Mouse (Mus musculus): ENCODE measurements at regions not wholly inside any gene's neighbourhood (a gene's known extent, or its start where the extent isn't known, plus 50 kb on each side); places are given as distances from the start of the nearest gene placed in this dataset.
"Not testable (repeated sequence)": the region's sequence is repeated elsewhere in the genome, so short reads cannot be mapped to it uniquely, and the experiment has no call there.

GRCm38 (mm10) chr13:70073655-70074054, 271.5 kb downstream of the Med10 start:
- 48% methylated on average over 6 of the region's 6 CpGs for WGBS
- Histone ChIP-seq H3K9ac (ENCODE audit: low read depth, low read length) (no peak overlapping the region), H3K36me3 (ENCODE audit: insufficient read depth, low read length) (no peaks in the 10 kb centered on the region), H3K27ac (no peak overlapping the region), H3K4me3 (replicated peaks; ENCODE audit: low read depth, low read length) (no peak overlapping the region), H3K4me1 (replicated peaks; ENCODE audit: insufficient read depth, low read length) (no peaks in the 10 kb centered on the region), H3K4me2 (ENCODE audit: low read length) (no peak overlapping the region), H3K27me3 (ENCODE audit: insufficient read depth, low read length) (no peaks in the 10 kb centered on the region), H3K9me3 (replicated peaks; ENCODE audit: low read length) (no peaks in the 10 kb centered on the region)
- peak; percentile 30 for DNase-seq (ENCODE audit: low spot score)
- no peak for ATAC-seq (replicated peaks; ENCODE audit: low FRiP score, low read depth)
- no peak for TF ChIP-seq CTCF (IDR thresholded peaks at IDR 0.05; ENCODE audit: low read depth)

- Histone ChIP-seq H3K9me3 (replicated peaks; ENCODE audit: low read length) (no peaks in the 10 kb centered on the region), H3K9ac (ENCODE audit: low read depth, low read length) (no peak overlapping the region), H3K27me3 (ENCODE audit: insufficient read depth, low read length) (no peaks in the 10 kb centered on the region), H3K36me3 (ENCODE audit: insufficient read depth, low read length) (no peaks in the 10 kb centered on the region), H3K27ac (no peak overlapping the region), H3K4me2 (ENCODE audit: low read length) (no peak overlapping the region), H3K4me3 (replicated peaks; ENCODE audit: low read depth, low read length) (no peak overlapping the region), H3K4me1 (replicated peaks; ENCODE audit: insufficient read depth, low read length) (no peaks in the 10 kb centered on the region)
- ATAC-seq (replicated peaks; ENCODE audit: low FRiP score, low read depth) (no peak), DNase-seq (ENCODE audit: low spot score) (no peak)
- TF ChIP-seq CTCF (IDR thresholded peaks at IDR 0.05; ENCODE audit: low read depth), result no peak
- 80% methylated on average over 4 of the region's 4 CpGs for WGBS
Measured at GRCm38 (mm10) chr13:70075353-70075752, 273.2 kb downstream of the Med10 start.

- 86% methylated on average over 4 of the region's 4 CpGs for WGBS
- Histone ChIP-seq H3K9me3 (replicated peaks; ENCODE audit: low read length) (no peaks in the 10 kb centered on the region), H3K4me3 (replicated peaks; ENCODE audit: low read depth, low read length) (no peak overlapping the region), H3K4me1 (replicated peaks; ENCODE audit: insufficient read depth, low read length) (no peaks in the 10 kb centered on the region), H3K36me3 (ENCODE audit: insufficient read depth, low read length) (no peaks in the 10 kb centered on the region), H3K9ac (ENCODE audit: low read depth, low read length) (no peak overlapping the region), H3K27ac (no peak overlapping the region), H3K27me3 (ENCODE audit: insufficient read depth, low read length) (no peaks in the 10 kb centered on the region), H3K4me2 (ENCODE audit: low read length) (no peak overlapping the region)
- DNase-seq (ENCODE audit: low spot score) (no peak), ATAC-seq (replicated peaks; ENCODE audit: low FRiP score, low read depth) (no peak)
- no peak for TF ChIP-seq CTCF (IDR thresholded peaks at IDR 0.05; ENCODE audit: low read depth)
Measured at GRCm38 (mm10) chr13:70081108-70081507, 278.9 kb downstream of the Med10 start.

GRCm38 (mm10) chr13:70092886-70093285, 290.7 kb downstream of the Med10 start:
- TF ChIP-seq CTCF (IDR thresholded peaks at IDR 0.05; ENCODE audit: low read depth), result no peak
- H3K9ac ChIP-seq (ENCODE audit: low read depth, low read length), result no peak overlapping the region
- no peak overlapping the region for H3K4me3 ChIP-seq (replicated peaks; ENCODE audit: low read depth, low read length)
- ATAC-seq (replicated peaks; ENCODE audit: low FRiP score, low read depth) (no peak), DNase-seq (ENCODE audit: low spot score) (no peak)
- H3K4me1 ChIP-seq (replicated peaks; ENCODE audit: insufficient read depth, low read length), result no peaks in the 10 kb centered on the region
- H3K4me2 ChIP-seq (ENCODE audit: low read length), result no peak overlapping the region
- no peak overlapping the region for H3K27ac ChIP-seq
- H3K36me3 ChIP-seq (ENCODE audit: insufficient read depth, low read length), result no peaks in the 10 kb centered on the region
- no peaks in the 10 kb centered on the region for H3K9me3 ChIP-seq (replicated peaks; ENCODE audit: low read length)
- no peaks in the 10 kb centered on the region for H3K27me3 ChIP-seq (ENCODE audit: insufficient read depth, low read length)
- whole genome bisulfite sequencing, result 65% methylated on average over 4 of the region's 4 CpGs

GRCm38 (mm10) chr13:70093970-70094369, 291.8 kb downstream of the Med10 start:
- no peaks in the 10 kb centered on the region for H3K9me3 ChIP-seq (replicated peaks; ENCODE audit: low read length)
- H3K9ac ChIP-seq (ENCODE audit: low read depth, low read length), result no peak overlapping the region
- TF ChIP-seq CTCF (IDR thresholded peaks at IDR 0.05; ENCODE audit: low read depth), result no peak
- 57% methylated on average over 2 of the region's 2 CpGs for WGBS
- no peaks in the 10 kb centered on the region for H3K36me3 ChIP-seq (ENCODE audit: insufficient read depth, low read length)
- DNase-seq (ENCODE audit: low spot score) (no peak), ATAC-seq (replicated peaks; ENCODE audit: low FRiP score, low read depth) (no peak)
- H3K4me3 ChIP-seq (replicated peaks; ENCODE audit: low read depth, low read length), result no peak overlapping the region
- H3K4me1 ChIP-seq (replicated peaks; ENCODE audit: insufficient read depth, low read length), result no peaks in the 10 kb centered on the region
- H3K27me3 ChIP-seq (ENCODE audit: insufficient read depth, low read length), result no peaks in the 10 kb centered on the region
- no peak overlapping the region for H3K27ac ChIP-seq
- no peak overlapping the region for H3K4me2 ChIP-seq (ENCODE audit: low read length)

- TF ChIP-seq CTCF (IDR thresholded peaks at IDR 0.05; ENCODE audit: low read depth), result peak; percentile 65
Measured at GRCm38 (mm10) chr13:70096430-70097301, 294.5 kb downstream of the Med10 start.

GRCm38 (mm10) chr13:70100091-70100490, 297.9 kb downstream of the Med10 start:
- H3K27me3 ChIP-seq (ENCODE audit: insufficient read depth, low read length); H3K4me2 ChIP-seq (ENCODE audit: low read length); H3K4me3 ChIP-seq (replicated peaks; ENCODE audit: low read depth, low read length); H3K36me3 ChIP-seq (ENCODE audit: insufficient read depth, low read length); DNase-seq (ENCODE audit: low spot score); ATAC-seq (replicated peaks; ENCODE audit: low FRiP score, low read depth); H3K9me3 ChIP-seq (replicated peaks; ENCODE audit: low read length); H3K9ac ChIP-seq (ENCODE audit: low read depth, low read length); H3K4me1 ChIP-seq (replicated peaks; ENCODE audit: insufficient read depth, low read length); H3K27ac ChIP-seq: not testable (repeated sequence)
- WGBS, result 82% methylated on average over 1 of the region's 1 CpGs

More at GRCm38 (mm10) chr13:70096430-70097301, 294.5 kb downstream of the Med10 start:
- Histone ChIP-seq H3K4me1 (replicated peaks; ENCODE audit: insufficient read depth, low read length) (no peaks in the 10 kb centered on the region), H3K4me3 (replicated peaks; ENCODE audit: low read depth, low read length) (no peak overlapping the region), H3K27ac (no peak overlapping the region), H3K36me3 (ENCODE audit: insufficient read depth, low read length) (no peaks in the 10 kb centered on the region), H3K9me3 (replicated peaks; ENCODE audit: low read length) (no peaks in the 10 kb centered on the region), H3K27me3 (ENCODE audit: insufficient read depth, low read length) (no peaks in the 10 kb centered on the region), H3K4me2 (ENCODE audit: low read length) (no peak overlapping the region), H3K9ac (ENCODE audit: low read depth, low read length) (no peak overlapping the region)
- 60% methylated on average over 7 of the region's 7 CpGs for WGBS
- no peak for ATAC-seq (replicated peaks; ENCODE audit: low FRiP score, low read depth)
- DNase-seq (ENCODE audit: low spot score), result peak; percentile 74

Measured in kidney, postnatal 0 days (tissue).